Mouse (Mus musculus): ENCODE measurements around the gene Slc18a3. TPM values are rescaled to one million over a fixed set of nuclear protein-coding genes. Genes with fewer than 3 reads are reported as not detected.

The Slc18a3 gene
- total RNA-seq, 1 experiment from 2014 or later: not detected

DNA sequence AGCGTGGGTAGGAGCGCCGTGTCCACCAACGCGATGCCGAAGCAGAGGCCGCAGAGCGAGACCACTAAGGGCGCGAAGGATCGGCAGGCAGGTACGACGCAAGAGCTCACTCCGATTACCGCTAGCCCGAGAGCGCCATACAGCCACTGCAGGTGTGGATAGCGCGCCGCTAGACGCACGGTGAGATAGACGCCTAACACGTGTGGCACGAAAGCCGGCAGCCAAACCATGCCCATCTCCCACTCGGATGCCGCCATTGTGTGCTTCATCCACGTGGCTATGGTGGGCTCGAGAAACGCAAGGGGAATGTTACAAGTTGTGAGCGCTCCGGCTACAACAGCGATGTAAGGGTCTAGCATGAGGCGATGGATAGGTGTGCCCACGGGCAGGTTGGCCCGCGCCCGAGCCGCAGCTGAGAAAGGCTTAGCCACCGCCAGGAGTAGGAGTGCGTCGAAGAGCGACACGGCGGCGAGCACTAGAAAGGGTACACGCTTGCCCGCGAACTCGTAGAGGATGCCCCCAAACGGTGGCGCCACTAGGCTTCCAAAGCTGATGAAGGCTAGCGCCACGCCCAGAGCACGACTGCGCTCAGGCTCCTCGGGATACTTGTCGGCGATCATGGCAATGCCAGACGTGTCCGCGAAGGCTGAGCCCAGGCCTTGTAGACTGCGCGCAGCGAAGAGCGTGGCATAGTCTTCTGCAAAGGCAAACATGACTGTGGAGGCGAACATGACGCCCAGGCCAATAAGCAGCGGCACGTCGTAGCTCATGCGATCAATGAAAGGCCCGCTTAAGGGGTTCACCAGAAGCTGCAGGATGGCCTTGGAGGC, 1.2 kb downstream of the Slc18a3 start:
- DNase-seq: no peak

DNA sequence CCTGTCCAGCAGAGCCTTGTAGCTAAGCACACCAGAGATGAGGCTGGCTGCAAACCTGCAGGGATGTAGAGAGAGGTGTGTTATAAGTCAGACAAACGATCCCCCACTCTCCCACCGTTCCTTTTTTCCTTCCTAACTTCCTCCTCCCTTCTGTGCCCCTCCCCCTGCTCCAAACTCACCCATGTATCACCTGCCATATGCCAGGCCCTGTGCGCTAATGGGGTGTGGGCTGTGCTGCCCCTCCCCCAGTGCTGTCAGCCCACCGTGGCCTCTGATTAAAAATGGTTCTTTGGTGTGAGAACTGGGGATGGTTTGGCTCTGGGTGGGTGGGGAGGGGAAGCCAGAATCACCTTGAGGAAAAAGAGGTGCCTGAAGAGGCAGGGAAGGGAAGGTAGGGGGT, 12.1 kb downstream of the Slc18a3 start:
- DNase-seq: no peak

DNA sequence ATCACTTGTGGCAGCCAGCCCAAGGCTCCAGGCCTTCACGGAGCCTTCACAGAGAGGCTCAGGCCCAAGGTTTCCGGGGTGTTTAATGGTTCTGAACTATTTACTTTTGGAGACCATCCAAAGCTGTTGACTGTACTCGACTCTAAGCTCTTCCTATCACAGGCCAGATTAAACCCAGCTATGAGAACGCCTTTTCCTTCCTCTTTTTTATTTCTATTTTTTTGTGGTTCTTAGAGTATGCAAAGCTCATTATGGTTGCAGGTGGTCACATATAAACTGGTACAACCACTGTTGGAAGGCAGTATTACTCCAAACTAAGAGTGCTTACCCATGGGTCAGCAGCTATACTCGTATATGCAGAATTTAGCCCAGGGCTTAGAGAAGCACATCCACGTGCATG, 17.7 kb downstream of the Slc18a3 start:
- no peak for DNase-seq

DNA sequence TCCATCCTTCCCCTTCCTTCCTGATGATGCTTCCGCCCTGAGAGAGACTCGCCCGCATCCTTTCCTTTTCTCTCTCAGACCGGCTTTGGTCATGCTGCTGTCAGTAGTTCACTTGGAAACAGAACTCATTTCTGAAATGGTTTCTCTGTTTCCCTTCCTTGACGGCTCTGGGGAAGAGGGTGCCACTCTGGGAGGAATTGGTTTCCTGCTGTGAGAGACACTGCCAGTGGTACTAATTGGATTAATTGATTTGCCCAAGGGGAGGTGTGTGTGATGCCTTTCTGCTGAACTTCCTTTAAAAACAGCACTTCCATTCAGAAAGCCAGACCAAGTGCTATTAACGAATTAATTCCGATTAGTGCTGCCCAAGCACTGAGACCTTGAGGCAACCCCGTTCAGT, 21.2 kb downstream of the Slc18a3 start:
- no peak for DNase-seq

DNA sequence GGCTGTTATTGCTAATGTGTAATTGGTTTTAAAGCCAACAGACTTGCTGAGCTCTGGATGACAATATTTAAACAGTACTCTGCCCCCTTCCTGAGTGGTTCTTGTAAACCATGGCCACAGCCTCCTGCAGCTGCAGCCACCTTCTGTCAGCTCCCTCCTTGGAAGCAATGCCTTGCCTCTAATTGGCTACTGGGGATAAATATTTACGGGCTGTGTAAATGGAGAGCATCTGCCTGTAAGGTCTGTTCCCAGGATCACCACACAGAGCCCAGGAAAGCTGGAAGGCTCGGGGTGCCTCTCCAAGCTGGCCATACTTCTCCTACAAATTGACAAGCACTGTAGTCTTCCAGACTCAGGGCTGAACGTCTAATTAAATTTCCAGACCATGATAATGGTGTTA, 24.9 kb downstream of the Slc18a3 start:
- DNase-seq: no peak

DNA sequence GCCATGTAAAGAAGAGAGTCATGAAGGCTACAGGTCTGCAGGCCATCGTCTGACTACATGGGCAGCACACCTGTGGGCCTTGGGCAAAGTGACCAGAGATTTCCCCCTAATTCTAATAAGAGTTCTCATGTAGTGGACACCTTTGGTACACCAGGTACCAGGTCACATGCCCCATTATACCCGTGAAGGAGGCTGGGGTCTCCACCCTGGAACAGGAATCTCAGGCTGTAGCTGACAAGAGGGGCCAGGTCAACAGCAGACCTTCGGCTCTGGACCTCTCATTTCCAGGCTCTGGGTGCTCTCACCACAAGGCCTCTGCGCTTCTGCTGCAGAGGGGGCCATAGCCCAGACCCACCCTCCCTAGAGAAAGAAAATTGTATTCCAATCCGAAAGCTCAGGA, 25.3 kb downstream of the Slc18a3 start:
- DNase-seq: no peak

DNA sequence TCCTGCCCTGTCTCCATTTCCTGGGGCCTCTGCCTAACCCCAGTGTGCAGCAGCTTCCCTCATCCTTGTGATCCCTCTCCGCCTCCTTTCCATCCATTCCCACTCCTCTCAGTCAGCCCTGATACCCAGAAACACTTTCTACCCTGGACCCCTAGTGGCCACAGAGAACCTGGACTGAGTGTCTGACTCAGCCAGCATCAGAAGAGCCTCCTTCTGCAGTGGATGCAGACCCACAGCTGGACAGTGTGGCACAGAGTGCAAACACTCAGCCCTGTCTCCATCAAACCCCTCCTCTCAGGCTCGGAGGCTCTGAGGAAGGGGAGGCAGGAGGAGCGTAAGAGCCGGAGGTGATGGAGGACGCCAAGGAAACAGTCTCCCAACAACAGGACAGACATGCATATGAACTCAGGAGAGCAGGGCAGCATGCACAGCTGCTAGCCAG, 27.3 kb downstream of the Slc18a3 start:
- no peak for DNase-seq

DNA sequence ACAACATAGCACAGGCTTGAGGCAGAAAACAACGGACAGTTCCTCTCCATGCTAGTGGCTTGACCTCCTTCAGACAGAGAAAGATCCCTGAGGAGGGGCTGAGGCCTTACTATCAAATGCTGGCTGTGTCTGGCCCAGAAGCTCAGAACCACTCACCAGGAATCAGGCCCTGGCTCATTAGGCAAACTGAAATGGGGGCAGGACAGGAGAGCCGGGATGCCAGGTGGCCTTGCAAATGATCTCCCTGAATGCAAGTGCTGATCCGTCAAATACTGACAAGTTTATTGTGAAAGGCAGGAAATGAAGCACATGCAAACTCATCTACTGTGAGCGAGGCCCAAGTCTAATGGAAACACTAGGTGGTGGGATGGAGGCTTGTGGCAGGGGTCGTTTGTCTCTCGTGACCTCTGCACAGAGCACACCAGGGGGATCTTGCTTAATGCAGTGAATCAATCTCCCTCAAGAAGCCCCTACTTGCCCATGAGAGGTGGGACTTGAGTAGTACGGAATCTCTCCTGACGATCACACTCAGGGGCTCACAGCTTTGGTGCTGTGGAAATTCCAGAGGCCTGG, 35.5 kb downstream of the Slc18a3 start:
- DNase-seq: no peak

DNA sequence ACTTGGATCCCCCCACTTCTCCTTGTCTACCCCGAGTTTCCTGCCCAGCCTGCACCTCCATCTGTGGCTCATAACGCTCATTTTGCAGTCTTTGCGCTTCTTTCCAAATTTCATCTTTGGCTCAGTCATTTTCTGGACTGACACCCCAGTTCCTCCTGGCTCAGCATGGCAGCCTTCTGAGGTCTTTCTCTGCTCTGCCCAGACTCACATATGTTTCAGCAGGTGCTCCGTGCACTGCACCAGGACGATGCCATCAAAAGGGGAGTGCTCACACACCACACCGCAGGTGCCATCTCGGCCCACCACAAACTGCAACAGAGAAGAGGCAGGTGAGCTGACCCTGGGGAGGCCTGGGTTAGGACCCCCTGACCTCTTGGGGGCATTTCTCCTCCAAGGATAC, 40.7 kb downstream of the Slc18a3 start:
- DNase-seq: no peak

DNA sequence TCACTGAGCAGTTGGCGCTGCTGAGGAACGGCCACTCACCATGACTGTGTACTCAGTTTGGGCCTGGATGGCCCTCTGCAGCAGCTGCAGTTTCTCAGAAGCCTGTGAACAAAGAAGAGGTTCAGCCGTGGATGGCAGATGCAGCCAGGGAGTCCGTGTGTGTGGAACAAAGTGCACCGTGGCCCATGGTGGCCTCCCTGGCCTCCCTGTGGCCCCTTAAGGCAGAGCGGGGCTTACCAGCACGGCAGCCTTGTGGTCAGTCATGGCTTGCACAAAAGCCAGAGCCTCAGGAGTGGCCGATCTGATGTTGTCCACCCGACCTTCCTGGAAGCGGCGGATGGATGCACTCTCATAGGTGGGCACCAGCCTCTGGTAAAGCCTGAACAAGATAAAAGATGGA, 45.9 kb downstream of the Slc18a3 start:
- DNase-seq: no peak

Other genes starting within 250 kb of the Slc18a3 start
- 7.5 and 9.4 TPM in 2 replicates for gene Ogdhl, start 142.8 kb downstream of the Slc18a3 start, total RNA-seq (2021)
- gene 1700024G13Rik, start 76.5 kb downstream of the Slc18a3 start, total RNA-seq (2021): not detected in 2 replicates
- not detected in 2 replicates for gene Chat, start 1.1 kb upstream of the Slc18a3 start, total RNA-seq (2021)
- 14.5 and 14.6 TPM in 2 replicates for gene Ercc6, start 48.7 kb upstream of the Slc18a3 start, total RNA-seq (2021)
- 1.1 and 2.2 TPM in 2 replicates for gene Prrxl1, start 134.6 kb upstream of the Slc18a3 start, total RNA-seq (2021)
- gene 3425401B19Rik, start 220.4 kb upstream of the Slc18a3 start, total RNA-seq (2021): 0.36 TPM in 1 of 2 replicates, not detected in the other